Mouse (Mus musculus): ENCODE data around the gene Sephs1. TPM values are rescaled to one million over a fixed set of nuclear protein-coding genes. Genes with fewer than 3 reads are reported as not detected.

The Sephs1 gene
- total and polyA plus RNA-seq, 3 experiments, result 36.9 to 40.4 TPM; not detected in 1

DNA sequence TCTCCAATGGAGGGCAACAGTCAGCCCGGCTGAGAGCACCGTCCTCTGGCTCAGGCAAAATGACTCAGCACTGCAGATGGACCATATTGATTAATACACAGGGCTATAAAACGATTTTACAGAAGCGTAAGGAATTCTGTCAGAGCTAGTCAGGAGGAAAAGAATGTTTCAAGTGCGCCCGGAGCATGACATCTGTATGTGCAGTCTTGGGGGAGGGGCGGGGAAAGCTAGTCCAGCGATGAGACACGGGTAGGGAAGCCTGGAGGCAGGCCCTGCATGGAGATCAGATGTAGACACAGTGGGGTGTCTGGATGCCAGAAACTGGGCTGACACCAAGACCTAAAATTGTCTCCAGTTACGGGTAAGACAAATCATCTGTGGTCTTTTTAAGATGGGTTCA is 23.2 kb upstream of the Sephs1 start:
- H3K9me3 ChIP-seq (replicated peaks; ENCODE audit: insufficient read depth, low read length), result no peaks in the 10 kb centered on the region
- no peak overlapping the region for H3K27ac ChIP-seq (ENCODE audit: control insufficient read depth, low read depth, low read length)
- no peaks in the 10 kb centered on the region; a peak in 1 of 4 replicates for H3K4me1 ChIP-seq (ENCODE audit: control insufficient read depth in 1 of 2, insufficient read depth in 2 of 2, low read length in 2 of 2)
- H3K4me3 ChIP-seq (ENCODE audit: control insufficient read depth in 1 of 2, insufficient read depth in 1 of 2, low read depth in 2 of 2, low read length in 2 of 2), result no peak overlapping the region
- H3K36me3 ChIP-seq (ENCODE audit: control insufficient read depth in 1 of 2, insufficient read depth in 2 of 2, low read length in 2 of 2), result no peaks in the 10 kb centered on the region
- H3K9ac ChIP-seq (ENCODE audit: control insufficient read depth, low read depth, low read length, poor library complexity, severe bottlenecking), result no peak overlapping the region
- H3K27me3 ChIP-seq (ENCODE audit: control insufficient read depth in 1 of 2, insufficient read depth in 2 of 2, low read length in 2 of 2), result peaks cover under 1 to 1% of the 10 kb centered on the region in 2 experiments
- TF ChIP-seq USF2 (IDR thresholded peaks at IDR 0.05; ENCODE audit: borderline replicate concordance in 1 of 2, insufficient read depth in 1 of 2, low read depth in 1 of 2, low read length in 2 of 2) (no peak), ZC3H11A (IDR thresholded peaks at IDR 0.05; ENCODE audit: low read depth, low read length) (no peak), BHLHE40 (IDR thresholded peaks at IDR 0.05; ENCODE audit: borderline replicate concordance, low read depth, low read length) (no peak), RCOR1 (IDR thresholded peaks at IDR 0.05; ENCODE audit: low read depth, low read length) (no peak), JUND (IDR thresholded peaks at IDR 0.05; ENCODE audit: low read depth, low read length) (no peak), ETS1 (IDR thresholded peaks at IDR 0.05; ENCODE audit: low read depth, low read length) (no peak), HCFC1 (IDR thresholded peaks at IDR 0.05; ENCODE audit: low read depth, low read length) (no peak), EP300 (IDR thresholded peaks at IDR 0.05; ENCODE audit: low read depth in 1 of 2, low read length in 2 of 2) (no peak), MYC (IDR thresholded peaks at IDR 0.05; ENCODE audit: low read depth, low read length) (no peak), CHD1 (IDR thresholded peaks at IDR 0.05; ENCODE audit: low read depth, low read length) (no peak), MAX (IDR thresholded peaks at IDR 0.05; ENCODE audit: low read length) (no peak), KAT2A (conservative IDR thresholded peaks at IDR 0.05; ENCODE audit: low read depth, low read length) (no peak), TBP (IDR thresholded peaks at IDR 0.05; ENCODE audit: low read depth, low read length) (no peak)
- no peaks in the 10 kb centered on the region for H3K79me2 ChIP-seq (ENCODE audit: control insufficient read depth, insufficient read depth, low read length, poor library complexity)
- DNase-seq (ENCODE audit: low read depth, low spot score), result no peak

DNA sequence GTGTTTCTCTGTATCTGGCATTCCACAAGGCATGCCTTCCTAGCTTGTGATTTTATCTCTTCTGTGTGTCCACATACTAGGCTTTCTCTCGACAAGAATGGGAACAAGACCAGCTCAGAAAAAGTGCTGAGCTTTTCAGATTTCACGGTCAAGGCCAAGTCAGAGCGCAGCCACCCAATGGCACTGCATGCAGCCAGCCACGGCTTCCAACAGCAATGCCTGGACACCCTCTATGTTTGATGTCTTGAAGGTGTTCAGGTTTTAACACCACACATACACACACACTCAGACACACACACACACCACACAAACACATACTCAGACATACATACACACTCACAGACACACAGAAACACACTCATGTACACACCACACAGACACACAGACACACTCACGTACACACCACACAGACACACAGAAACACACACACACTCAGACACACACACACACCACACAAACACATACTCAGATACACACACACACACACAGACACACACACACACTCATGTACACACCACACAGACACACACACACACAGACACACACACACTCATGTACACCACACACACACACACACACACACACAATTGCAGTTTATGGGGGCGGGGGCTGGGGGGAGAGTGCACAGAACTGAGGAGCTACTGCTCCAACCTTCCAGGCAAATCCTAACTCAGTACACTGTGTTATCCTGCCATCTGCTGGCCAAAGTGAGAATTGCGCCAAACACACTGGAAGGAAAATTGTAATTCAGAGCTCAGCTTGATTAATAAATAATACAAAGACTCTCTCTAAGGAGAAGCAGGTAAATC is 17.2 kb upstream of the Sephs1 start:
- Histone ChIP-seq H3K79me2 (ENCODE audit: control insufficient read depth, insufficient read depth, low read length, poor library complexity) (no peaks in the 10 kb centered on the region), H3K4me1 (ENCODE audit: control insufficient read depth in 1 of 2, insufficient read depth in 2 of 2, low read length in 2 of 2) (no peaks in the 10 kb centered on the region), H3K27ac (ENCODE audit: control insufficient read depth, low read depth, low read length) (no peak overlapping the region), H3K36me3 (ENCODE audit: control insufficient read depth in 1 of 2, insufficient read depth in 2 of 2, low read length in 2 of 2) (no peaks in the 10 kb centered on the region), H3K9me3 (replicated peaks; ENCODE audit: insufficient read depth, low read length) (no peaks in the 10 kb centered on the region), H3K9ac (ENCODE audit: control insufficient read depth, low read depth, low read length, poor library complexity, severe bottlenecking) (no peak overlapping the region), H3K4me3 (ENCODE audit: control insufficient read depth in 1 of 2, insufficient read depth in 1 of 2, low read depth in 2 of 2, low read length in 2 of 2) (no peak overlapping the region), H3K27me3 (ENCODE audit: control insufficient read depth in 1 of 2, insufficient read depth in 2 of 2, low read length in 2 of 2) (peaks cover 0 to 4% of the 10 kb centered on the region in 2 experiments; a peak in 1 of 4 replicates)
- peak; percentile 75 for DNase-seq (ENCODE audit: low read depth, low spot score)
- TF ChIP-seq JUND (IDR thresholded peaks at IDR 0.05; ENCODE audit: low read depth, low read length), result no peak
- peak; percentile 97 for TF ChIP-seq RAD21 (IDR thresholded peaks at IDR 0.05; ENCODE audit: low read depth, low read length)
- TF ChIP-seq SIN3A (IDR thresholded peaks at IDR 0.05; ENCODE audit: low read length), result no peak
- peak; percentile 82 to 94 (median 94) for TF ChIP-seq CTCF (IDR thresholded peaks at IDR 0.05 in 2 of 3, conservative IDR thresholded peaks at IDR 0.05 in 1 of 3; ENCODE audit: control insufficient read depth in 1 of 3, insufficient read depth in 1 of 3, low read depth in 2 of 3, low read length in 3 of 3, poor library complexity in 1 of 3, severe bottlenecking in 1 of 3)
- no peak for TF ChIP-seq TBP (IDR thresholded peaks at IDR 0.05; ENCODE audit: low read depth, low read length)
- TF ChIP-seq MAZ (IDR thresholded peaks at IDR 0.05; ENCODE audit: low read depth, low read length), result 0 out of 2 replicates have a peak, but pooled peaks have one; percentile 25
- TF ChIP-seq SMC3 (IDR thresholded peaks at IDR 0.05; ENCODE audit: low read depth, low read length), result peak; percentile 89
- no peak for TF ChIP-seq POLR2AphosphoS2 (IDR thresholded peaks at IDR 0.05; ENCODE audit: low read length)
- TF ChIP-seq ZC3H11A (IDR thresholded peaks at IDR 0.05; ENCODE audit: low read depth, low read length), result peak; percentile 88
- TF ChIP-seq GABPA (IDR thresholded peaks at IDR 0.05; ENCODE audit: low read depth, low read length), result no peak
- no peak for TF ChIP-seq HCFC1 (IDR thresholded peaks at IDR 0.05; ENCODE audit: low read depth, low read length)
